Mouse (Mus musculus) heart, adult 11 months (tissue): Measurements from ENCODE around the gene Efcab11.

ENCODE experiments used
- DNase-seq: peaks from one replicate; pipeline ENCODE4 v3.0.0; 2022

Gene Efcab11

GRCm38 (mm10) chr12:99873443-99873842 is 10.8 kb downstream of the Efcab11 start:
- DNase-seq: peak; percentile 13

- peak; percentile 55 for DNase-seq
Measured at GRCm38 (mm10) chr12:99868821-99869220, 15.4 kb downstream of the Efcab11 start.

GRCm38 (mm10) chr12:99864613-99865012 is 19.6 kb downstream of the Efcab11 start:
- DNase-seq: no peak

GRCm38 (mm10) chr12:99860981-99861380 is 23.3 kb downstream of the Efcab11 start:
- DNase-seq: no peak

- DNase-seq: peak; percentile 28
Measured at GRCm38 (mm10) chr12:99859391-99860100, 24.7 kb downstream of the Efcab11 start.

- peak; percentile 7 for DNase-seq
Measured at GRCm38 (mm10) chr12:99858664-99859063, 25.6 kb downstream of the Efcab11 start.

GRCm38 (mm10) chr12:99856011-99856410 is 28.2 kb downstream of the Efcab11 start:
- peak; percentile 81 for DNase-seq

- peak; percentile 83 for DNase-seq
Measured at GRCm38 (mm10) chr12:99853323-99854258, 30.6 kb downstream of the Efcab11 start.

GRCm38 (mm10) chr12:99849996-99850395 is 34.2 kb downstream of the Efcab11 start:
- DNase-seq: no peak

GRCm38 (mm10) chr12:99844951-99845350 is 39.3 kb downstream of the Efcab11 start:
- peak; percentile 73 for DNase-seq

- DNase-seq: no peak
Measured at GRCm38 (mm10) chr12:99838703-99839102, 45.5 kb downstream of the Efcab11 start.

GRCm38 (mm10) chr12:99838109-99838508 is 46.1 kb downstream of the Efcab11 start:
- peak; percentile 72 for DNase-seq

GRCm38 (mm10) chr12:99837528-99837927 is 46.7 kb downstream of the Efcab11 start:
- DNase-seq: peak; percentile 64

- peak; percentile 78 for DNase-seq
Measured at GRCm38 (mm10) chr12:99836404-99837131, 47.7 kb downstream of the Efcab11 start.

- DNase-seq: peak; percentile 17
Measured at GRCm38 (mm10) chr12:99833476-99833875, 50.8 kb downstream of the Efcab11 start.

GRCm38 (mm10) chr12:99822591-99822990 is 61.6 kb downstream of the Efcab11 start:
- peak; percentile 30 for DNase-seq

GRCm38 (mm10) chr12:99821309-99821934 is 62.8 kb downstream of the Efcab11 start:
- peak; percentile 42 for DNase-seq

GRCm38 (mm10) chr12:99819186-99819974 is 64.9 kb downstream of the Efcab11 start:
- DNase-seq: peak; percentile 76

- DNase-seq: peak; percentile 77
Measured at GRCm38 (mm10) chr12:99818006-99818405, 66.2 kb downstream of the Efcab11 start.

GRCm38 (mm10) chr12:99815244-99815643 is 69.0 kb downstream of the Efcab11 start:
- peak; percentile 42 for DNase-seq

GRCm38 (mm10) chr12:99807891-99808290 is 76.3 kb downstream of the Efcab11 start:
- DNase-seq: no peak

GRCm38 (mm10) chr12:99806741-99807140 is 77.5 kb downstream of the Efcab11 start:
- peak; percentile 43 for DNase-seq
